Mouse (Mus musculus) lung, embryonic 15.5 days (tissue): ENCODE measurements around the gene Tmem184b. TPM values are rescaled to one million over a fixed set of nuclear protein-coding genes. Genes with fewer than 3 reads are reported as not detected.

Experiments used
- ATAC-seq: fragments of 200-750 bp; cut with Nextera tagmentation; 2 replicates; pipeline ENCODE4 v1.8.0; 2017; ENCODE audit warnings: moderate number of reproducible peaks, borderline replicate concordance; ENCODE audit not compliant: low FRiP score, low TSS enrichment; ENCODE audit errors: extremely low read depth
- H3K27ac ChIP-seq: fragments of 300-500 bp; sonication (generic); 2 replicates; pipeline ENCODE4 v1.5.1; 2015; ENCODE audit warnings: moderate library complexity, mild to moderate bottlenecking, inconsistent platforms
- H3K27me3 ChIP-seq: fragments of 300-500 bp; sonication (generic); 2 replicates; pipeline ENCODE4 v1.6.1; 2015; ENCODE audit warnings: inconsistent platforms
- H3K36me3 ChIP-seq: fragments of 300-500 bp; sonication (generic); 2 replicates; pipeline ENCODE4 v1.6.1; 2015; ENCODE audit warnings: inconsistent platforms
- H3K4me1 ChIP-seq: fragments of 300-500 bp; sonication (generic); 2 replicates; pipeline ENCODE4 v1.6.1; 2015; ENCODE audit warnings: inconsistent platforms
- H3K4me2 ChIP-seq: fragments of 300-500 bp; sonication (generic); 2 replicates; pipeline ENCODE4 v1.6.1; 2015; ENCODE audit warnings: inconsistent platforms, mild to moderate bottlenecking, moderate library complexity
- H3K4me3 ChIP-seq: fragments of 300-500 bp; sonication (generic); 2 replicates; pipeline ENCODE4 v1.5.1; 2015; ENCODE audit warnings: mild to moderate bottlenecking, inconsistent platforms
- H3K9ac ChIP-seq: fragments of 300-500 bp; sonication (generic); 2 replicates; pipeline ENCODE4 v1.6.1; 2015; ENCODE audit warnings: inconsistent platforms
- H3K9me3 ChIP-seq: fragments of 300-500 bp; sonication (generic); 2 replicates; pipeline ENCODE4 v1.6.1; 2016; ENCODE audit warnings: inconsistent platforms
- WGBS: fragments of 180-500 bp; shearing (Covaris S2); methylation state at CpG from one replicate; pipeline ENCODE4 v1.1.7; 2015; 5-methylcytosine and 5-hydroxymethylcytosine counted together
- polyA plus RNA-seq: library from polyadenylated mRNA; unstranded; fragments of >200 nt; fragmentation: Nextera tagmentation; extraction: Ambion mirVana; gene quantifications from 2 replicates; pipeline ENCODE4 v1.2.1, GENCODE M21; 2015

Gene Tmem184b
- polyA plus RNA-seq = 76.4 and 76.5 TPM in 2 replicates

- Histone ChIP-seq H3K9ac (peak within 1 kb of the TSS; percentile 78), H3K9me3 (no peaks in the 10 kb centered on the region), H3K4me2 (peak within 1 kb of the TSS; percentile 84), H3K4me3 (peak within 1 kb of the TSS; percentile 86), H3K27ac (peak within 1 kb of the TSS; percentile 69), H3K36me3 (no peaks in the 10 kb centered on the region), H3K4me1 (peaks cover 50% of the 10 kb centered on the region), H3K27me3 (no peaks in the 10 kb centered on the region)
- peak; percentile 86 for ATAC-seq
- WGBS = under 1% methylated on average over 90 of the region's 90 CpGs
Measured at GRCm38 (mm10) chr15:79402836-79403762, at the start of gene Tmem184b. Gene Tmem184b (minus strand): TSS chr15:79403569.

- WGBS = 93% methylated on average over 3 of the region's 3 CpGs
- Histone ChIP-seq H3K4me3 (no peak overlapping the region), H3K36me3 (no peaks in the 10 kb centered on the region), H3K27me3 (no peaks in the 10 kb centered on the region), H3K4me1 (peaks cover 4% of the 10 kb centered on the region; the same call in 1 of the 2 replicates), H3K27ac (no peak overlapping the region), H3K9ac (no peak overlapping the region), H3K4me2 (no peak overlapping the region), H3K9me3 (no peaks in the 10 kb centered on the region)
- ATAC-seq = no peak
Measured at GRCm38 (mm10) chr15:79448041-79448440, 44.7 kb upstream of the Tmem184b start.

- no peak overlapping the region for H3K4me2 ChIP-seq
- H3K36me3 ChIP-seq = no peaks in the 10 kb centered on the region
- 77% methylated on average over 8 of the region's 8 CpGs for WGBS
Measured at GRCm38 (mm10) chr15:79445786-79446654, 42.7 kb upstream of the Tmem184b start.

GRCm38 (mm10) chr15:79443856-79444410, 40.6 kb upstream of the Tmem184b start:
- no peak for ATAC-seq
- Histone ChIP-seq H3K9me3 (no peaks in the 10 kb centered on the region), H3K4me2 (no peak overlapping the region), H3K27ac (no peak overlapping the region), H3K4me3 (no peak overlapping the region), H3K4me1 (peaks cover 32% of the 10 kb centered on the region), H3K27me3 (no peaks in the 10 kb centered on the region), H3K9ac (no peak overlapping the region), H3K36me3 (no peaks in the 10 kb centered on the region)
- 52% methylated on average over 7 of the region's 7 CpGs for WGBS

More at GRCm38 (mm10) chr15:79445786-79446654, 42.7 kb upstream of the Tmem184b start:
- H3K27ac ChIP-seq = no peak overlapping the region
- ATAC-seq = no peak
- no peaks in the 10 kb centered on the region for H3K9me3 ChIP-seq
- no peak overlapping the region for H3K9ac ChIP-seq
- no peaks in the 10 kb centered on the region for H3K27me3 ChIP-seq
- H3K4me1 ChIP-seq = peaks cover 13% of the 10 kb centered on the region
- no peak overlapping the region for H3K4me3 ChIP-seq

- WGBS = 83% methylated on average over 9 of the region's 9 CpGs
- Histone ChIP-seq H3K9me3 (no peaks in the 10 kb centered on the region), H3K4me1 (peaks cover 41% of the 10 kb centered on the region), H3K4me2 (peak overlapping the region; percentile 75; the same call in 1 of the 2 replicates), H3K27ac (no peak overlapping the region), H3K4me3 (no peak overlapping the region), H3K9ac (no peak overlapping the region), H3K36me3 (no peaks in the 10 kb centered on the region), H3K27me3 (no peaks in the 10 kb centered on the region)
- no peak for ATAC-seq
Measured at GRCm38 (mm10) chr15:79442961-79443518, 39.7 kb upstream of the Tmem184b start.

- Histone ChIP-seq H3K9ac (peak overlapping the region; percentile 96), H3K27ac (peak overlapping the region; percentile 98), H3K4me3 (peak overlapping the region; percentile 90), H3K36me3 (peaks cover 8% of the 10 kb centered on the region), H3K4me2 (peak overlapping the region; percentile 75), H3K27me3 (no peaks in the 10 kb centered on the region), H3K4me1 (peaks cover 49% of the 10 kb centered on the region), H3K9me3 (no peaks in the 10 kb centered on the region)
- ATAC-seq = no peak
- WGBS = 5% methylated on average over 6 of the region's 6 CpGs
Measured at GRCm38 (mm10) chr15:79442257-79442611, 38.9 kb upstream of the Tmem184b start.

- peaks cover 55% of the 10 kb centered on the region for H3K4me1 ChIP-seq
Measured at GRCm38 (mm10) chr15:79441331-79442256, 38.2 kb upstream of the Tmem184b start.

GRCm38 (mm10) chr15:79440651-79441330, 37.4 kb upstream of the Tmem184b start:
- peaks cover 21% of the 10 kb centered on the region for H3K36me3 ChIP-seq
- H3K4me3 ChIP-seq = peak overlapping the region; percentile 90
- no peaks in the 10 kb centered on the region for H3K9me3 ChIP-seq
- WGBS = 4% methylated on average over 11 of the region's 11 CpGs
- ATAC-seq = no peak
- peak overlapping the region; percentile 98 for H3K27ac ChIP-seq
- peak overlapping the region; percentile 96 for H3K9ac ChIP-seq
- H3K27me3 ChIP-seq = no peaks in the 10 kb centered on the region
- peak overlapping the region; percentile 75 for H3K4me2 ChIP-seq
- H3K4me1 ChIP-seq = peaks cover 63% of the 10 kb centered on the region

More at GRCm38 (mm10) chr15:79441331-79442256, 38.2 kb upstream of the Tmem184b start:
- Histone ChIP-seq H3K27ac (peak overlapping the region; percentile 98), H3K9ac (peak overlapping the region; percentile 96), H3K4me2 (peak overlapping the region; percentile 75), H3K9me3 (no peaks in the 10 kb centered on the region), H3K27me3 (no peaks in the 10 kb centered on the region), H3K4me3 (peak overlapping the region; percentile 90), H3K36me3 (peaks cover 13% of the 10 kb centered on the region)
- WGBS = under 1% methylated on average over 104 of the region's 107 CpGs
- peak; percentile 46; the same call in 1 of the 2 replicates for ATAC-seq

GRCm38 (mm10) chr15:79440223-79440622, 36.9 kb upstream of the Tmem184b start:
- Histone ChIP-seq H3K9me3 (no peaks in the 10 kb centered on the region), H3K27ac (peak overlapping the region; percentile 35), H3K36me3 (peaks cover 23% of the 10 kb centered on the region), H3K27me3 (no peaks in the 10 kb centered on the region), H3K4me3 (peak overlapping the region; percentile 90), H3K4me1 (peaks cover 69% of the 10 kb centered on the region), H3K9ac (peak overlapping the region; percentile 96), H3K4me2 (peak overlapping the region; percentile 75)
- no peak for ATAC-seq
- WGBS = 59% methylated on average over 4 of the region's 4 CpGs

GRCm38 (mm10) chr15:79439386-79439785, 36.0 kb upstream of the Tmem184b start:
- peak overlapping the region; percentile 75 for H3K4me2 ChIP-seq
- no peak overlapping the region for H3K4me3 ChIP-seq
- peaks cover 77% of the 10 kb centered on the region for H3K4me1 ChIP-seq
- 0 out of 2 replicates have a peak overlapping the region, but pooled peaks have one; percentile 10 for H3K9ac ChIP-seq
- no peak for ATAC-seq
- no peaks in the 10 kb centered on the region for H3K9me3 ChIP-seq
- no peak overlapping the region for H3K27ac ChIP-seq
- no peaks in the 10 kb centered on the region for H3K27me3 ChIP-seq
- H3K36me3 ChIP-seq = peaks cover 28% of the 10 kb centered on the region
- 70% methylated on average over 4 of the region's 4 CpGs for WGBS
